Mouse (Mus musculus) forebrain, embryonic 14.5 days (tissue): ENCODE data around the gene 4930590J08Rik. TPM values are rescaled to one million over a fixed set of nuclear protein-coding genes. Genes with fewer than 3 reads are reported as not detected.
"Not testable (repeated sequence)": the region's sequence is repeated elsewhere in the genome, so short reads cannot be mapped to it uniquely, and the experiment has no call there.

Source experiments
- ATAC-seq: fragments of 200-750 bp; cut with Nextera tagmentation; 2 replicates; pipeline ENCODE4 v1.8.0; 2017; ENCODE audit warnings: mild to moderate bottlenecking, moderate library complexity
- DNase-seq: peaks from one replicate; pipeline ENCODE4 v3.0.0-alpha.2; 2015; ENCODE audit warnings: low spot score
- H3K27ac ChIP-seq: fragments of 300-500 bp; sonication (generic); 2 replicates; pipeline ENCODE4 v1.5.1; 2014; ENCODE audit warnings: low read depth, mild to moderate bottlenecking, control low read depth, low read length, moderate library complexity
- H3K27me3 ChIP-seq: fragments of 300-500 bp; sonication (generic); replicated peaks from 2 replicates; pipeline ENCODE4 v1.6.1; 2014; ENCODE audit warnings: low read length, control low read depth, mixed read lengths; ENCODE audit not compliant: control insufficient read depth, insufficient read depth
- H3K36me3 ChIP-seq: fragments of 300-500 bp; sonication (generic); 2 replicates; pipeline ENCODE4 v1.6.1; 2014; ENCODE audit warnings: low read length, control low read depth; ENCODE audit not compliant: control insufficient read depth, insufficient read depth
- H3K4me1 ChIP-seq: fragments of 300-500 bp; sonication (generic); 2 replicates; pipeline ENCODE4 v1.6.1; 2014; ENCODE audit warnings: antibody characterized with exemption, low read length, control low read depth; ENCODE audit not compliant: control insufficient read depth, insufficient read depth
- H3K4me2 ChIP-seq: fragments of 300-500 bp; sonication (generic); 2 replicates; pipeline ENCODE4 v1.6.1; 2014; ENCODE audit warnings: mild to moderate bottlenecking, control low read depth, low read length
- H3K4me3 ChIP-seq: fragments of 300-500 bp; sonication (generic); 2 replicates; pipeline ENCODE4 v1.5.1; 2014; ENCODE audit warnings: low read depth, low read length, control low read depth
- H3K9ac ChIP-seq: fragments of 300-500 bp; sonication (generic); 2 replicates; pipeline ENCODE4 v1.6.1; 2014; ENCODE audit warnings: mild to moderate bottlenecking, low read length, control low read depth, moderate library complexity
- H3K9me3 ChIP-seq: fragments of 300-500 bp; sonication (generic); replicated peaks from 2 replicates; pipeline ENCODE4 v1.6.1; 2016; ENCODE audit warnings: low read length, control low read depth, mixed read lengths; ENCODE audit not compliant: control insufficient read depth
- WGBS: fragments of 180-500 bp; shearing (Covaris S2); extraction: QIAGEN DNeasy Blood & Tissue Kit; methylation state at CpG from one replicate; pipeline ENCODE4 v1.1.7; 2014; 5-methylcytosine and 5-hydroxymethylcytosine counted together
- polyA plus RNA-seq: library from polyadenylated mRNA; unstranded; fragments of >200 nt; fragmentation: Nextera tagmentation; extraction: Ambion mirVana; gene quantifications from 2 replicates; pipeline ENCODE4 v1.2.1, GENCODE M21; 2014

Gene 4930590J08Rik
- polyA plus RNA-seq = 0.61 and 0.70 TPM in 2 replicates

DNA sequence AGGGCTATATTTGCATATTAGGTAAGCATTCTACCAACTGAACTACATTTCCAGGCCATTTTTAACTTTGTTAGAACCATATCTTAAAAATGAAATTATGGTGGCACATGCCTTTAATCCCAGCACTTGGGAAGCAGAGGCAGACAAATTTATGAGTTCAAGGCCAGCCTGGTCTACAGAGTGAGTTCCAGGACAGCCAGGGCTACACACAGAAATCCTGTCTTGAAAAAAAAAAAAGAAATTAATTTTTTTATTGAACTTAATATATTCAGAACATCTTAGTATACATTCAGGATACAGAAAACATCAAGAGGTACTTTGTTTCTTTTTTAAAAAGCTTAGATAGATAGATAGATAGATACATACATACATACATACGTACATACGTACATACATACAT lies at the start of gene 4930590J08Rik:
TSS of gene 4930590J08Rik (plus strand) at position 301 of the 400 bp plus-strand sequence.
- H3K9me3 ChIP-seq, ATAC-seq, H3K27ac ChIP-seq, H3K9ac ChIP-seq, H3K4me2 ChIP-seq, H3K27me3 ChIP-seq, H3K4me3 ChIP-seq, DNase-seq, H3K4me1 ChIP-seq: not testable (repeated sequence)
- peaks cover 52% of the 10 kb centered on the region for H3K36me3 ChIP-seq
- WGBS = 92% methylated on average over 2 of the region's 2 CpGs

DNA sequence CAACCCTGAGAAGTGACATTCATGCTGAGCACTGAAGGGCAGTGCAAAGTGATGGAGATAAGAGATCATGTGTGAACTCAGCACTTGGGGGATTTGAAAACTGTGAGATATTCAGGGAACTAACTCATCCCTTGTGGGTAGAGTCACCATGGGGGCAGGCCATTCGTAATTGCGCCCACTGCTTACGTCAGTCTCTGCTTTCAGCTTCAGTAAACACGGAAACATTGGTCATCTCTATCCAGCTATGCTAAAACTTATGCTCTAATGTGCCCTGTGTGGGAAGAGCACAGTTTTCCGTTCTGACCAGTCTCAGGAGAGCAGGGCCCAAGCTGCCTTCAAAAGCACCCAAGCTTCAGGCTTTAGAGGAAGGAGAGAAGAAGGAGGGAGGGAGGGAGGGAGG lies 44.3 kb upstream of the 4930590J08Rik start:
- ATAC-seq = no peak
- Histone ChIP-seq H3K27me3 (no peaks in the 10 kb centered on the region; the same call in 1 of the 2 replicates), H3K9me3 (no peaks in the 10 kb centered on the region)

DNA sequence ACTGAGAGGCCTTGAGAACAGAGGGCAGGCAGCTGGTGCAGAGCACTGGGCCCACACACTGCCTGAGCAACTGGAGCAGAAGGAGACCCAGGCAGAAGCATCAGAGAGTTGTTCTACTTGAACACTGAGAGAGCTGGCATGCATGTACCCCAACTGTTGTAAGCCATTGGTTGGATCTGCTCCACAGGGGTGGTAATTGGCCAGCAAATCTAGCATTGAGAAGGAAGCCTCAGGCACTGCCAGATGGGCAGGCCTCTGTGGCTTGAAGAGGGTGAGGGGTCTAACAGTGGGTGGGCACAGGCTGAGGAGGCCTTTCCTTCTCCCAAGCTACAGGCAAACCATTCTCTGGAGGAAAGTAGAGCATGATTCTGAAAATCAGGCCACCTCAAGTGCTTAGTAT lies 39.8 kb upstream of the 4930590J08Rik start:
- Histone ChIP-seq H3K4me2 (no peak overlapping the region), H3K4me1 (no peaks in the 10 kb centered on the region), H3K9me3 (no peaks in the 10 kb centered on the region), H3K27me3 (no peaks in the 10 kb centered on the region), H3K36me3 (no peaks in the 10 kb centered on the region), H3K9ac (no peak overlapping the region), H3K27ac (no peak overlapping the region), H3K4me3 (no peak overlapping the region)
- ATAC-seq = no peak
- no peak for DNase-seq

More for the DNA sequence above, 44.3 kb upstream of the 4930590J08Rik start:
- H3K4me1 ChIP-seq = no peaks in the 10 kb centered on the region
- no peak overlapping the region for H3K27ac ChIP-seq
- H3K36me3 ChIP-seq = no peaks in the 10 kb centered on the region
- H3K9ac ChIP-seq = no peak overlapping the region
- no peak overlapping the region for H3K4me2 ChIP-seq
- 84% methylated on average over 5 of the region's 5 CpGs for WGBS
- no peak for DNase-seq
- no peak overlapping the region for H3K4me3 ChIP-seq

DNA sequence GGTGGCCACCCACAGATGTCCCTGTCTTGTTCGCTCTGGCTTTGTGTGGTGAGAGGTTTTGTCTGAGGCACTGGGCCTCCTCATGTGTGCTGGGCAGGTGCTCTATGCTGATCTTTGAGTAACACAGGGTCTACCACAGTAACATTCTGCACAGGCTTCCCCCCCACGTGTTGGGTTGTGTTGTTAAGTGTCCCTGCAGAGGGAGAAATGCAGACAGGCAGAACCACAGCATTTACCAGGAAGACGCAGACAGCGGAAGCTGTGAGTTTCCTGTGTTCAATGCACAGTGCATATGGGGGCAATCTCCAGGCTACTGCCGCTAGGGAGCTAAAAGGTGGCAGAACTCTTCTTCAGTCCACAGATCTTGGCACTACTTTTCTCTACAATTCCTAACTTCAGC lies 38.0 kb upstream of the 4930590J08Rik start:
- Histone ChIP-seq H3K4me2 (no peak overlapping the region), H3K9ac (no peak overlapping the region), H3K36me3 (no peaks in the 10 kb centered on the region), H3K27ac (no peak overlapping the region), H3K27me3 (no peaks in the 10 kb centered on the region), H3K4me1 (no peaks in the 10 kb centered on the region), H3K4me3 (no peak overlapping the region), H3K9me3 (no peaks in the 10 kb centered on the region)
- ATAC-seq (no peak), DNase-seq (no peak)
- WGBS = 81% methylated on average over 5 of the region's 5 CpGs

DNA sequence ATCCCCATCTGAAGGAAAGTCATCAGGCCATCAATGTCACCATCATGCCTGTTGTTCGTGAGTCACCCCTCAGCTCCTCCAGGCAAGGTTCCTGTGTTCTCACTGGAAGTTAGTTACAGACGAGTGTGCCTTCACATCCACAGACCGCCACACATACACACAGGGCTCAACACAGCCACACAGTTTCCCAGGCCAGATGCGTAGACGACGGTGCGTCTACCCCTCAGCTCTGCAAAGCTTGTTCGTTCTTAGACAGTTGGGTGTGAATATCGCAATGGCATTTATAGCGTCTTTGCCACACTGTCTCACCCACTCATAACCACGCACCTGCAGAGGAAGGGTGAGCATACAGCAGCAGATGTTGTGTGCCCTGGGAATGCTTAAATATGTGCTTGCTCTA lies 37.0 kb upstream of the 4930590J08Rik start:
- no peak overlapping the region for H3K4me3 ChIP-seq
- WGBS = 81% methylated on average over 11 of the region's 11 CpGs
- H3K4me2 ChIP-seq = no peak overlapping the region
- no peaks in the 10 kb centered on the region for H3K4me1 ChIP-seq
- H3K36me3 ChIP-seq = no peaks in the 10 kb centered on the region
- no peaks in the 10 kb centered on the region for H3K9me3 ChIP-seq
- no peak overlapping the region for H3K9ac ChIP-seq
- ATAC-seq (no peak), DNase-seq (no peak)
- 0 out of 2 replicates have a peak, but pooled peaks cover under 1% of the 10 kb centered on the region for H3K27me3 ChIP-seq
- no peak overlapping the region for H3K27ac ChIP-seq

DNA sequence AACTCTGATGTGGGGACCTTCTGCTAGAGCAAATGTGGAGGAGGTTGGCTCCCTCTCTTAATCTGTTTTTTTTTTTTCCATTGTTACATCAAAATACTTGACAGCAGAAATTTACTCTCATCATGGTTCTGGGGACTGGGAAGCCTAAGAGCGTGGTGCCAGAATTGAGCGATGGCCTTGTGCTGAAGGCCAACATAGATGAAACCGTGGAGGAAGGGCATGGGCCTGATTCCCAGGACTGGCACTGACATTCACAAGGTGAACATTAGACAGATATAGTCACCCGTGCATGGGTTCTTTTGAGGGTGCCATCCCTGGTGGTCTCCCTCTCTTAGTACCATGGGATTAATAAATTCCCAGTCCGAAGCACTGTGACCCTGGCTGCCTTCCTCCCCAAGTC lies 34.5 kb upstream of the 4930590J08Rik start:
- Histone ChIP-seq H3K36me3 (no peaks in the 10 kb centered on the region), H3K9me3 (no peaks in the 10 kb centered on the region)

DNA sequence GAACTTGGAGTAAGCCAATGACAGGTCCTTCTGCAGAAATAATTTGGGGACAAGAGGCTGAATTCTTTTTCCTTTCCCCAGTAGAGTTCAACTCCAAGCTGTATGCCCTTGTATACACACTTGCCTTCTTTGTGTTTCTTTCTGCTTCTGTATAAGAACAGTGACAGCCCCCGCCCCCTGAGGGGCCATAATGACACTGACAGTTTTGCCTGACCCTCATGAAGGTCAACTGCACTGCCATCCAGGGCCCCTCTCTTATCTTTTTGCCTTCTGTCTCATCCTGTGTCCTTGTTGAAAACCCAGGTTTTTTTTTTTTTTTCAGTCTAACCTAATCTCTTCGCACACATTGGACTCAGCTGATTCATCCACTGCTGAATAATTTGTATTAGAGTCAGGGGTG lies 29.8 kb upstream of the 4930590J08Rik start:
- ATAC-seq = no peak
- Histone ChIP-seq H3K36me3 (no peaks in the 10 kb centered on the region), H3K4me2 (no peak overlapping the region), H3K27ac (no peak overlapping the region), H3K9ac (no peak overlapping the region), H3K4me3 (no peak overlapping the region), H3K4me1 (peaks cover 4% of the 10 kb centered on the region), H3K9me3 (no peaks in the 10 kb centered on the region), H3K27me3 (peaks cover 4% of the 10 kb centered on the region; the same call in 1 of the 2 replicates)
- no peak for DNase-seq
- 62% methylated on average over 2 of the region's 2 CpGs for WGBS

More for the DNA sequence above, 34.5 kb upstream of the 4930590J08Rik start:
- 94% methylated on average over 5 of the region's 5 CpGs for WGBS
- H3K4me2 ChIP-seq = no peak overlapping the region
- 0 out of 2 replicates have a peak, but pooled peaks cover 4% of the 10 kb centered on the region for H3K27me3 ChIP-seq
- no peak for DNase-seq
- H3K27ac ChIP-seq = no peak overlapping the region
- no peak for ATAC-seq
- no peak overlapping the region for H3K9ac ChIP-seq
- H3K4me1 ChIP-seq = no peaks in the 10 kb centered on the region
- H3K4me3 ChIP-seq = no peak overlapping the region

DNA sequence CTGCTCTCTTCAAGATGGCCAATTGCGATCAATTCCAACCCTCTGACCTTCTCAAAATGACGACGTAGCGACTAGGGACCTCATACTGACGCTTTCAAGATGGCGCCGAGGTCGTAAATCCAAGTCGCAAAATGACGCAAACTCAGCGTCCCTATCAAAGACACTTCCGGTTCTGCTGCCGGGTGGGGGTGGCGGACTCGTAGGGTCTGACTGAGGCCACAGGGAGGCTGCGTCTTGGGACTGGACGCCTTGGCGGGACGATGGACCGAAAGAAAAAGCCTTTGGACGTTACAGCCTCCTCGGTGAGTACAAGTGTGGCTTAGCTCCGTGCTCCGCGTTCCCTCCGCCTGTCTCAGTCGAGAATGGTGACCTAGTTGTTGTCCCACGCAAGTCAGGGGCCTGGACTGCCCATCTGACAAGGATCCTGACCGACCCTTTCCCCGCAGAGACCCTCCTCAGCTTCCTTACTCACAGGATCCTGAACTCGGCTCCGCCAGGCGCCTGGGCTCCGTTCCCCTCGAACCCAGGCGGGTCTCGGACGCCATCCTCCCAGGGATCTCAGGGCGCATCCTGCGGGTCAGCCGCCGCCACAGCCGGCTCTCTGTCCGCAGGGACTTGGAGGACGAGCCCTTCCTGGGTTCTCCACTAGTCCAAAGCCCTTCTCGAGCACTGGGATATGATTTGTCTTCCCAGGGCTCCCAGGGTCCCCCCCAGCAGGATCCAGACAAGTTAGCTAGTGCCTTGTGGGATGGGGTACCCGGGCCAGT lies 24.5 kb upstream of the 4930590J08Rik start, which contains the start of gene Ccdc174:
TSS of gene Ccdc174 (plus strand) at position 169 of the 767 bp plus-strand sequence.
- Histone ChIP-seq H3K4me1 (peaks cover 11% of the 10 kb centered on the region), H3K9ac (peak within 1 kb of the TSS; percentile 93), H3K36me3 (peaks cover 18% of the 10 kb centered on the region), H3K9me3 (no peaks in the 10 kb centered on the region), H3K4me3 (peak within 1 kb of the TSS; percentile 90), H3K27ac (peak within 1 kb of the TSS; percentile 74), H3K27me3 (no peaks in the 10 kb centered on the region; the same call in 1 of the 2 replicates), H3K4me2 (peak within 1 kb of the TSS; percentile 83)
- DNase-seq (peak; percentile 99), ATAC-seq (peak; percentile 96)
- WGBS = under 1% methylated on average over 47 of the region's 47 CpGs

DNA sequence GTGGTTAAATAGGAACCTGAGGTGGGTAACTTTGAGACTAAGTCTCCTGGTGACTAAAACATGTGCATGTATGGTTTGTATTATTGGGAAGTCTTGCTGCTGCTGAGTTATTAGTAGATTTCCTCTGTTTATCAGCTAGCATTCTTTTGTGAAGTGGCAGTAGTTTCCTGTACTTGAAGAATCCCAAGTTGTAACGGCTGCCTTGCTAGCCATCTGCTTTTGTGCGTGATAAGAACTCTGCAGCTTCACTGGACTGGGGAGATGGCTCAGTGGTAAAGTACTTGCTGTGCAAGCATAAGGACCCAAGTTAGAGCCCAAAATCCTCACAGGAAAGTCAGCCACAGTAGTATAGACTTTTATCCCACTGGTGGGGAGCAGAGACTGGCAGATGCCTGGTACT lies 18.8 kb upstream of the 4930590J08Rik start:
- Histone ChIP-seq H3K27me3 (no peaks in the 10 kb centered on the region), H3K27ac (no peak overlapping the region), H3K4me3 (no peak overlapping the region), H3K4me1 (peaks cover 2% of the 10 kb centered on the region), H3K4me2 (no peak overlapping the region), H3K9me3 (no peaks in the 10 kb centered on the region), H3K9ac (no peak overlapping the region), H3K36me3 (peaks cover 66% of the 10 kb centered on the region)
- DNase-seq (no peak), ATAC-seq (no peak)
- 88% methylated on average over 2 of the region's 2 CpGs for WGBS
